Mouse (Mus musculus) E14TG2a.4 (cell line): ENCODE measurements around the gene Sufu.

ENCODE experiments used
- CTCF ChIP-seq: conservative IDR thresholded peaks from 2 replicates; pipeline ENCODE4 v1.5.1; 2014; ENCODE audit warnings: low read length
- NANOG ChIP-seq: IDR thresholded peaks from 2 replicates; pipeline ENCODE4 v1.6.1; 2014; ENCODE audit warnings: borderline replicate concordance, low read length, mixed read lengths
- POU5F1 ChIP-seq: IDR thresholded peaks from 2 replicates; pipeline ENCODE4 v1.6.1; 2014; ENCODE audit warnings: low read length, borderline replicate concordance

DNA sequence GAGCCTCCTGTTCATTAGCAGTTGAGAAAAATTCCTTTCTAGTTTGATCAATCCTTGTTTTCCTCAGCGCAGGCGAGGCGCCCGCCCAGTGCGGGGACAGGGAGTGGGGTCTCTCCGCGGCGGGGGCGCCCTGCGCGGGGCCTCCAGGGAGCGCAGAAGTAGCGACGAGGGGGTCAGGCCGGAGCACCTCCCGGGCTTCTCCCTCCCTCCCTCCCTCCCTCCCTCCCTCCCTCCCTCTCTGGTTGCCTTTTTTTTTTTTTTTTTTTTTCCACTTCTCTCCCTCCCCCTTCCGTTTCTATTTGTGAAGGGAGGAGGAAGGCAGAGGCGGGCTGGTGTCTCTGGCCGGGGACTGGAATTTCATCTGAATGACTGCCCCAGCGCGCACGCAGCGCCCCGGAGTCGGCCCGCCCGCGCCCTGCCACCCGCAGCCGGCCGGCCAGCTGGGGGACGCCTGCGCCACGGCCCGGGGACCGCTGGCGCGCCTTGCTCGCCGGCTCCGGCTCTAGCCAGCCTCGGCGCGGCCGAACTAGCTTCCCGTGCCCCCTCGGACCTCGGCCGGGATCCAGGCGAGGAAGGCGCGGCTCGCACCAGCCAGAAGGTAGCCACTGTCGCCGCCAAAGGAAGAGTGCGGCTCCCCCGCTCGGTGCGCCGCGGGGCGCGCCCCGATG, 104.8 kb downstream of the Sufu start, which contains the start of gene Trim8:
- TF ChIP-seq CTCF (no peak), NANOG (no peak), POU5F1 (no peak)
